Mouse (Mus musculus) c-Kit-negative CD71-positive TER-119-positive erythroid progenitor cells, embryonic 14.5 days (primary cell): ENCODE results near the gene Usf2.
A peak's percentile ranks its signal among the peaks of the same experiment; 100 is the strongest.
"Not testable (repeated sequence)": the region's sequence is repeated elsewhere in the genome, so short reads cannot be mapped to it uniquely, and the experiment has no call there.

Experiments used
- DNase-seq: peaks from one replicate; pipeline ENCODE4 v3.0.0-alpha.2; 2013; ENCODE audit warnings: low read depth, low spot score

Gene Usf2

DNA sequence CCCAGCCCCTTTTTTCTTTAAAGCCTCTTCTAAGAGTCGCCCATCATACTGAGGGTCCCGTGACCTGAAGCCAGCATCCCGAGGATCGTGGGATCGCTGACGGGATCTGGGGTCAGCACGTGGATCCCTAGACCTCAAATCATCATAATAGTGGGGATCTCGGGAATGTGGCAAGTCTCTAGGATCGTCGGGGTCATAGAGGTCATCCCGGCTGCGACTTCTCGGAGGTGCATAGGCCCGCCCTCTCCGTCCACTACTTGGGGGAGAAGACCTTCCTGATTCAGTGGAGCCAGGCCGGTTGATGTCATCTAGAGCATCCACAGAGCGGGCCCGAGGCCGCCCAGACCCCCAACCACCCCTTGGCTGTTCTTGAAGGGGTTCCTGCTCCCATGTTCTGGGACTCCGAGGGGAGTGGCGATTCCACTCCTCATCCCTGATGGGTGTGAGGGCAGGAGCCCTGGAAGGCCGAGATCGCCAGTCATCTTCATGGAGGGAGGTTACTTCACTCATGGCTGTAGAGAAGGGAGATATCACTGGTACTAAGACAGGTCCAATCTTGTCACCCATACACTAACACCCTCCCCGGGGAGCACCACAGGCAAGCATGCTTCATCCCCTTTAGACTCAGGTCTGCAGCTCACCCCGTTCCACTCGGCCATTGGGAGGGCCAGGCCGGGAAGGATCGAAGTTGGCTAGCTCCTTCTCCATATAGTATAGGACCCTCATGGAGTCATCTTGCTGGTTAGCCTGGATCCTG lies 1.7 kb upstream of the Usf2 start:
- DNase-seq = no peak

DNA sequence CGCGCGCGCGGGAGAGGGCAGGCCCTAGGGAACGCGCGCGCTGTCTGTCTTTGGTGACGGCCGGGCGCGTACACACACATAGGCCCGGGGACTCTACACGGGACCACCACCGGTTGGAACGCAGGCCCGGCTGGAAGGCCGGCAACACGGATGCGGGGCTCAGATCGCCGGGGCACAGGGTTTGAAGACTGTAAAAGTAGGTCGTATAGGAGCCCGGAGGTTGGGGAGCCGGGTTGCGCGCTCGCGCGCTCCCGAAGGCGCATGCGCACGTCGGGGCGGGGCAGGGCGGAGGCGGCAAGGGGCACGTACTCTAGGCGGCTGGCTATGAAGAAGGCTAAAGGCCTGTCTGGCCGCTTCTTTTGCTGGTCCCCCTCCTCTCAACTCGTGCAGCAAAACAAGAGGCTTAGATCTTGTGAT lies 772 bp upstream of the Usf2 start:
- DNase-seq = peak; percentile 85

DNA sequence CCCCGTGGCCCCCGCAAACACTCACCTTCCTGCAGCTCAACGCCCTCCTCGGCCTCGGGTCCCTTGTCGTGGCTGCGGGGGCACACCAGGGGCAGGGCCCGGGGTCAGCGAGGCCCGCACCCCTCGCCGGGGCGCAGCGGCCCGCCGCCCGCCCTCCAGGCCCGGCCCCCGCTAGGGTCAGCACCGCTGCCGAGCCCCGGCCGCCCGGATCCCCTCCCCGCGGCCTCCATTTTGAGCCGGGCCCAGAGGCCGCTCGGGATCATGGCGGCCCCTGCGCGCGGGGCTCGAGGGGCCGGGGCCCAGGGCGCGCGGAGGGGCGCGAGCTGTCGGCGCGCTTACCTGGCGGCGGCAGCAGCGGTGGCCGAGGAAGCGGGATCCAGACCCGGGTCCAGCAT lies 249 bp downstream of the Usf2 start:
- DNase-seq = no peak

DNA sequence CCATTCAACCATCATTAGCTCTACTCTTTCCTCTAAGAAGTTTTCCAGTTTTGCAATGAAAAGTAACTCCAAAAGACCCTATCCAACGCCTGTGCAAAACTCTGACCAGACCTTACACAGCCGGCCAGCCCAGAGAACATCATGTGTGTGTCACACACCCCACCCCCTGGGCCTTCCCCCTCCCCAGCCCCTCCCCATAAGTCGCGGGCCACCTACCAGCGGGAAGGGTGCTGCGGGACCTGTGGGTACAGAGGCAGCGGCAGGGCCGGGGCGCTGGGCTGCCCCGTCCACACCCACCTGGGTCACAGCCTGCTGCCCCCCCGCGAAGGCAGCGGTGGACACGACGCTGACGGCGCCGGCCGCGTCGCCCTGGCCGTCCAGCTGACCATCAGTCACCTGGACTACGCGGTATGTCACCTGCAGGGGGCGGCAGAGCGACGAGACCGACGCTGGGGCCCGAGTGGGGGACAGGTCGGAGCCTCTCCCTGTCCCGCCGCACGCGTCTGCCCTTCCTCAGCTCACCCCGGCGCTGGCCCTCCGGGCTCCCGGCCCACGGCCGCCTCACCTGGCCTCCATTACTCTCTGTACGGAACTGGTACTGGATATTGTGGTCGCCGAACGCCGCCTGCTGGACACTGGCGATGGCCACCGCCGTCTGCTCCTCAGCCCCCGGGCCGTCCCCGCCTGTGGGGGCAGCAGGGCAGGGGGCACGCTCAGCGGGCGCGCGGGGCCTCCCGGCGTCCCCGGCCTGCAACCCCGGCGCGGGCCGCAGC lies 833 bp downstream of the Usf2 start:
- peak; percentile 80 for DNase-seq

DNA sequence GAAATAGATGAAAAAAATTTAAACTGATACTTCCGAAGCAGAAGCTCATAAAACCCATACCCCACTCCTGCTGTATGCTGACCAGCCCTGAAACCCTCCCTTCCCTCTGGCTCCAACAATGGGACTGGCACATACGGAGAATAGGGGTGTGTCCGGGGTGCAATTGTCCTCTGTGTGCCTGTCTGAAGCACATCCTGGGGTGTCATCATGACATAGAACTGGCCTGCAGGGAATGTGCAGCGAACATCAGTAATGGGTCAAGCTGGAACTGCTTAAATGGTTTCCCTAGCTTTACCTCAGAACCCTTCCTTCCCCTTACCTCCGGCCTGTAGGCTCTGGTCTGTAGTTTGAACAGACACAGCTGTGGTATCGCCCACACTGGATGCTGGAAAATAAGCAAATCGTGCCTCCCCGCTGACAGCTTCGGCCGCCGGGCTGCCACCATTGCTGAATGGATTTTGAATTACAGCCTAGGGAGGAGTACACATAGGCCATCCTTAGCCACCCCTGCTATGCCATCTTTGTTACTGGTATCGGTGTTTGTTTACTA lies 1.6 kb downstream of the Usf2 start:
- DNase-seq = no peak

DNA sequence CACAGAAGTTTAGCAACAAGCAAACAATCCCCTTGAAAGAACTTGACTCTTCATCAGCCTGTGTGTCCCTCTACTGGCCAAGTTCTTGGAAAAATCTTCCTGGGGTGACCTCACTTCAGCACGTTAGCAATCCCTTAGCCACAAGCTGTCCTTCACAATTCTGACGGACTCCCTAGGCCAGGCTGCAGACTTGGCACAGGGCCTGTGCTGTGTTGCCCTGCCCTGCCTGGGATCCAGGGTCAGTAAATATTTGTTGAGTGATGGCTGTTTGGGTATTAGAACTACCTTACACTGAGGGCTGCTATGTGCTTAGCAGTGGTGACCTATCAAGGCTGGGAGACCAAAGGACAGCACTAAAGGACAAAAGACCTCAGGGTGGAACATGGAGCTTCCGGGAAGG lies 2.6 kb downstream of the Usf2 start:
- DNase-seq = no peak

DNA sequence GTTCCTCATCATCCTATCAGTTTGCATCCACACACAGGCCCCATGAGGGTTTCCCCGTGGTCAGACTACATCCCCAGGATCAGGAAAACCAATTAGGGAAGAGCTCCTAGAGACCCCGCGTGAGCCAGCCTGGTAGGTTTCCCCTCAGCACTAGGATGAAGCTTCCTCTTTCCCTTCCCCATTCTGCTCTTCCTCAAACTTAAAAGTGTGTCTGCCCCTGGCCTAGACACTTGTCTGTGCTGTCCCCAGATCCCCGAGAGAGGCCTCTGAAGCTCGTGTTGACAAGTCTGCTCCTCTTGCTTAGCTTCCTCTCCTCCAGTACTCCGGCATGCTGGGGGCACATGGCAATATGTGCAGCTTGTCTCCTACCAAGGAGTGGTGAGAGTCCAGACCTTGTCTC lies 3.1 kb downstream of the Usf2 start:
- no peak for DNase-seq

DNA sequence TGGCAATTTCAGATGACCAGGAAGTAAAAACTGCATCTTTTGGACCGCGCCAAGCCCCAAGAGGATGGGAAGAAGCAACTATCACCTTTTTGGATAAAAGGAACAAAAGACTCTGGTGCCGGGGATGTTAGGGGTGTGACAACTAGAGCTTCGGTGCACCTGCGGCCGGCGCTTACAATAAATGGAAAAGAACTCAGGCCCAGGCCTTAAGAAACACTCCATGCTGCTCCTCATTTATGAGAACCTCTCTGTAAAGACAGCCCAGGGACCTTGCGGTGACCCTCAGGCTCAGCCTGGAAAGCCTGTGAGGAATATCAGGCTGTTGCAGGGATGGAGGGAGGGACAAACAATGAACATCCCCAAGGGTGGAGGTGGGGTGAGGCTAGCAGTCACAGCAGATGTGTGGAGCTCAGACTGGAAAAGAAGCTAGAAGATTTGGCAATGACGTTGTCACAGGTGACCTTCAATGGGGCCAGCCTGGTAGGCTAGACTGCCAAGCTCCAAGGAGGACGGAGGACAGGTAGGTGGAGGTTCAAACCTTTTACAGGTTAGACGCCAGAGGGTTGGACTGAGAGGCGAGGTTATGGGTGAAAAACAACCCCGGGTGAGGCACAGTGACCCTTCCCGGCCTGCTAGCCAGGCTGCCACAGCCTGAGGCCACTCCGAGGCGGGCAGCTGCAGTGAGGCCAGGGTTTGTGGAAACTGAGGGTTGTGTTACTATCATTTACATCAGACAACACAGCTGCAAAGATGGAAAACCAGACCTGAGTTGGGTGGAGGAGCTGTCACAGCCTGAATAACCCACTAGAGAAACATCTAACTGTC lies 4.0 kb downstream of the Usf2 start:
- no peak for DNase-seq

DNA sequence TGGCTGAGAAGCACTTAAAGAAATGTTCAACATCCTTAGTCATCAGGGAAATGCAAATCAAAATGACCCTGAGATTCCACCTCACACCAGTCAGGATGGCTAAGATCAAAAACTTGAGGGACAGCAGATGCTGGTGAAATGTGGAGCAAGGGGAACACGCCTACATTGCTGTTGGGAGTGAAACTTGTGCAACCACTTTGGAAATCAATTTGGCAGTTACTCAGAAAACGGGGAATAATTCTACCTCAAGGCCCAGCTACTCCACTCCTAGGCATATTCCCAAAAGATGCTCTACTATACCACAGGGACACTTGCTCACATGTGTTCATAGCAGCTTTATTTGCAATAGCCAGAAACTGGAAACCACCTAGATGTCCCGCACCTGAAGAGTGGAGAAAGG lies 6.7 kb downstream of the Usf2 start:
- not testable (repeated sequence) for DNase-seq

DNA sequence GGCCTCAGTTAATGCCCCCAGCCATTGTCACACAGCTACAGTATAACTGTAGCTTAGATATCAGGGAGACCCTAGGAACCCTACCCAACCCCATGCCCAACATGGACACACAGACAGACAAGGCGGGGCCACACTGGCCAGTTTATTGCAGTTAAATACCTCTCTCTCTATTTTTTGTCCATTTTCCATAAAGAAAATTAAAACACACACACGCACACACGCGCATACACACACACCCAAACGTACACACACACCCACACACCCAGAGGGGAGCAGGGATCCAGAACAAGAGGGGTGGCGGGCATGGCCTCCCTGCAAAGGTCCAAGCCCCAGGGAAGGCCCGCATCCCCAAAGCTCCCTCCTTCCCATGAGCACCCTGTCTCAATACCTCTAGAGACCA lies 10.7 kb downstream of the Usf2 start:
- no peak for DNase-seq

DNA sequence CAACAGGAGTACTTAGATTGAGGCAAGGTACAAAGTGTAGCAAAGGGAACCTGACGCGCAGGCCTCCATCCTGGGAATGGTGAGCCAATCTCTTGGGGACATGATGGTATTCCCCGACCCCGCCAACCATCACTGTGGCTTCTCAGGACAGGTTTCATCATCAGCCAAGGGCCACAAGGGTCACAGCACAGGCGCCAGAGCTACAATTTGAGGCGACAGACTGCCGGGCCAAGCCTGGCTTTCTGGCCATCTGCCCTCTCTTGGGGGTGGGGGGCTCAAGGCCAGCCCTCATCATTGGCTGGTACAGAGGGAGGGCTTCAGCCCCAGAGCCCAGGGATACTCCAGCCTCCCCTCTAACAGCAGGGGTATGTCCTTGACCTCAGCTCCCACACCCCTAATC lies 11.1 kb downstream of the Usf2 start:
- not testable (repeated sequence) for DNase-seq

DNA sequence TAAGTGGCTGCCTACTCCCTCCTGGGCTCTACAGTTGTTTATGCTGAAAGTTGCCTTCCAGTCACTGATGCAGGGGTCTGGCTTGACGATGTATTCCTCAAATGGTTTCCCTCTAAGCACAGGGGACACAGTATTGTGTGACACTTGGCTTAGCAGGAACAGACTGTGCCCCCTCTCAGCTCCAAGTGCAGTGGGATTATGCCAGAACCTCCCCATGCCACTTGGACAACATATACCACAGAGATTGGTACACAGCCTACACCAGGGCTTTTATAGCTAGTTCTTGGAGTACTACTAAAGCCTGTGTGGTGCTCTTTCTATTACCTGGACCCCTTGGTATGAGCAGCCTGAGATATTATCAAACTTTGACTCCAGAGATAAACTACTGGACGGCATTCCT lies 11.9 kb downstream of the Usf2 start:
- DNase-seq = not testable (repeated sequence)

DNA sequence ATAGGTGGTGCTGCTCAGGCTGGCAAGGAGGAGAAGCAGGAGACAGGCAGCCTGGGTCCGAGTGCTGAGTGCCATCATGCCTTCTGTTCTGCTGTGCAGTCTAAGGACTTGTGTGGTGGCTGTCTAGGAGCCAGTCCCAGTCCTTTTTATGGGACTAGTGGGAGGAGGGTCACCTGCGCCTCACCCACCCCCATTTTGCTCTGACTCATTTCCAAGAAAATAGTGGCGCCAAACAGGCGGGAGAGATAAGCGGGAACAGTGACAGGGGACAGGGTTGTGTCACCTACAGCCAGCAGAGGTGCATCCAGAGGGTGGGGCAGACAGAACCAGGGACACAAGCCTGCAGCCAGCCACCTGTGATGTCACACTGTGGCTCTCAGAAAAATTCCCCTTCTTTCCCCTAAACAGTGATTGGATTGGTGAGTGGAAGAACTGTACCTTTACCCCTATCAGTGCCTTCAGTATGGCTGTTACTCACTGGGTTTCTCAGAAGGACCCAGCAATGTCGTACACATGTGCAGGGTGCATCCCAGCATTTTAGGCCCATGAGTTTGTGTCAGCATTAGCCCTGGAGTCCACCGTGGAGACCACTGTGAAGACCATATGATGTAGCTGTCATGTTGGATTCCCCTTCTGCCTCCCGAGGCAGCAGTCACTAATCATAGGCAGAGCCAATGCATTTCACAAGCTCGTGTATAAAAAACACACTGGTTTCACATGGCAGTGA lies 12.5 kb downstream of the Usf2 start, which contains the start of gene Hamp:
Gene Hamp (minus strand): TSS at position 124 of the 727 bp plus-strand sequence.
- DNase-seq = no peak

DNA sequence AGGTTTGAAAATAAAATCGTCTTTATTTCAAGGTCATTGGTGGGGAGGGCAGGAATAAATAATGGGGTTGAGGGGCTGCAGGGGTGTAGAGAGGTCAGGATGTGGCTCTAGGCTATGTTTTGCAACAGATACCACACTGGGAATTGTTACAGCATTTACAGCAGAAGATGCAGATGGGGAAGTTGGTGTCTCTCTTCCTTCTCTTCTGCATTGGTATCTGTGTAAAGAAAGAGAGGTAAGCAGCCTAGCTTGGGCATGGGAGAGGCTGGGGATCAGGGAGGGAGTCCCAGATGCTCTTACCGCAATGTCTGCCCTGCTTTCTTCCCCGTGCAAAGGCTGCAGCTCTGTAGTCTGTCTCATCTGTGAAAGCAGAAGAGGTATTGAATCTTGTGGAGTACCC lies 14.2 kb downstream of the Usf2 start:
- not testable (repeated sequence) for DNase-seq

DNA sequence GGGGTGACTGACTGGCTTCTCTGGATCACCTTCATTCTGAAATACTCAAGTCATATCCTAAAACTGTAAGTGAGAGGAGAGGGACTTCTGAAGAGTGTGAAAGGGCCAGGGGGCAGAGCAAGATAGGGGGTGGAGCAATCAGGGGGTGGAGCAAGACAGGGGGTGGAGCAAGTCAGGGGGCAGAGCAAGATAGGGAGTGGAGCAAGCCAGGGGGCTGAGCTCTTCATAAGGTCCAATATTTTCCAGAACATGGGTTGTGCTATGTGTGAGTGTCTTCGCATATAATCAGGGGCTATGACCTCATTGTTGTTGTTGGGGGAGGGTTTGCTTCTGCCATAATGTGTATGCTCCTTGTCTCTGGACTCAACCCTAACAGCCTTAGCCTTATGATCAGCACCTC lies 16.5 kb downstream of the Usf2 start:
- not testable (repeated sequence) for DNase-seq

DNA sequence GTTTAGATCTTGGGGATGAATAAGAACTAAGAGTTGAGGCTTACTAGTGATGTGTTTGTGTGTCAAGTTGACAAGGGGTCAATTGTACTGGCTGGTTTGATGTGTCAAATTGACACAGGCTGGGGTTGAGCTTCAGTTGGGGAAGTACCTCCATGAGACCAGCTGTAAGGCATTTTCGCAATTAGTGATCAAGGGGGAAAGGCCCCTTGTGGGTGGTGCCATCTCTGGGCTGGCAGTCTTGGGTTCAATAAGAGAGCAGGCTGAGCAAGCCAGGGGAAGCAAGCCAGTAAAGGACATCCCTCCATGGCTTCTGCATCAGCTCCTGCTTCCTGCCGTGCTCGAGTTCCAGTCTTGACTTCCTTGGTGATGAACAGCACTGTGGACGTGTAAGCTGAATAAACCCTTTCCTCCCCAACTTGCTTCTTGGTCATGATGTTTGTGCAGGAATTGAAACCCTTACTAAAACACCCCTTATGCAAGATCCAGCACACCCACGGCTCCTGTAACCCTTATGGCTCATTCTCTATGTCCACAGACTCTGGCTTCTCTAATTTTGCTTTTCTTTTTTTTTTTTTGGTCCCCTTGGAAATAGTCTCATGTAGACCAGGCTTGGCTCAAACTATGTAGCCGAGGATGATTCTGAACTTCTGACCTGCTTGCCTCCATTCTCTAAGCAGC lies 21.0 kb downstream of the Usf2 start:
- not testable (repeated sequence) for DNase-seq

DNA sequence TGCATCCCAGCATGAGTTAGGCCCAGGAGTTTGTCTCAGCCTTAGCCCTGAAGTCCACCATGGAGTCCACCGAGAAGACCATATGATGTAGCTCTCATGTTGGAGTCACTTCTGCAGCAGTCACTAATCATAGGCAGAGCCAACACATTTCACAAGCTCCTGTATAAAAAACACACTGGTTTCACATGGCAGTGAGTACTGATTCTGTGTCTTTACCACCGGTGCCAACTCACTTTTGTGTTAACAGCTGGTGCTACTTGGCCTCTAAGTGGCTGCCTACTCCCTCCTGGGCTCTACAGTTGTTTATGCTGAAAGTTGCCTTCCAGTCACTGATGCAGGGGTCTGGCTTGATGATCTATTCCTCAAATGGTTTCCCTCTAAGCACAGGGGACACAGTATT lies 32.0 kb downstream of the Usf2 start, which contains the start of gene Hamp2:
Gene Hamp2 (minus strand): TSS at position 101 of the 400 bp plus-strand sequence.
- not testable (repeated sequence) for DNase-seq

DNA sequence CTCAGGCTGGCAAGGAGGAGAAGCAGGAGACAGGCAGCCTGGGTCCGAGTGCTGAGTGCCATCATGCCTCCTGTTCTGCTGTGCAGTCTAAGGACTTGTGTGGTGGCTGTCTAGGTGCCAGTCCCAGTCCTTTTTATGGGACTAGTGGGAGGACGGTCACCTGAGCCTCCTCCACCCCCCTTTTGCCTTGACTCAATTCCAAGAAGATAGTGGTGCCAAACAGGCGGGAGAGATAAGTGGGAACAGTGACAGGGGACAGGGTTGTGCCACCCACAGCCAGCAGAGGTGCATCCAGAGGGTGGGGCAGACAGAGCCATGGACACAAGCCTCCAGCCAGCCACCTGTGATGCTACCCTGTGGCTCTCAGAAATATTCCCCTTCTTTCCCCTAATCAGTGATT lies 32.5 kb downstream of the Usf2 start:
- DNase-seq = no peak

DNA sequence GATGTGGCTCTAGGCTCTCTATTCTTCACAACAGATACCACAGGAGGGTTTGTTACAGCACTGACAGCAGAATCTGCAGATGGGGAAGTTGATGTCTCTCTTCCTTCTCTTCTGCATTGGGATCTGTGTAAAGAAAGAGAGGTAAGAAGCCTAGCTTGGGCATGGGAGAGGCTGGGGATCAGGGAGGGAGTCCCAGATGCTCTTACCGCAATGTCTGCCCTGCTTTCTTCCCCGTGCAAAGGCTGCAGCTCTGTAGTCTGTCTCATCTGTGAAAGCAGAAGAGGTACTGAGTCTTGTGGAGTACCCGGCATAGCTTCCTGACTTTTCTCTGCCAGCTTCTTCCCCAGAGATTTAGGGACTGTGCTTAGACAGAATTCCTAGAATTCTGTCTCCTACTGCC lies 34.1 kb downstream of the Usf2 start:
- DNase-seq = not testable (repeated sequence)

DNA sequence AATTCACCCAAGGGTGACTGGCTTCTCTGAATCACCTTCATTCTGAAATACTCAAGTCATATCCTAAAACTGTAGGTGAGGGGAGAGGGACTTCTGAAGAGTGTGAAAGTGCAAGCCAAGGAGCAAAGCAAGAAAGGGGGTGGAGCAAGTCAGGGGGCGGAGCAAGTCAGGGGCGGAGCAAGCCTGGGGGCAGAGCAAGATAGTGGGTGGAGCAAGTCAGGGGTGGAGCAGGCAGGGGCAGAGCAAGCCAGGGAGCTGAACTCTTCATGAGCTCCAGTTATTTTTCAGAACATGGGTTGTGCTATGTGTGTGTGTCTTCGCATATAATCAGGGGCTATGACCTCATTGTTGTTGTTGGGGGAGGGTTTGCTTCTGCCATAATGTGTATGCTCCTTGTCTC lies 36.4 kb downstream of the Usf2 start:
- peak; percentile 11 for DNase-seq
